Mouse (Mus musculus): Measurements from ENCODE around the gene Eya4.

Gene Eya4

GRCm38 (mm10) chr10:23156866-23157625 is 193.5 kb downstream of the Eya4 start:
- DNase-seq (ENCODE audit: low spot score) = no peak

- peak; percentile 16 for DNase-seq (ENCODE audit: low spot score)
These were observed 200.2 kb downstream of the Eya4 start for GRCm38 (mm10) chr10:23150401-23150800.

GRCm38 (mm10) chr10:23144616-23145015 is 206.0 kb downstream of the Eya4 start:
- DNase-seq (ENCODE audit: low spot score) = no peak

GRCm38 (mm10) chr10:23127947-23128346 is 222.6 kb downstream of the Eya4 start:
- no peak for DNase-seq (ENCODE audit: low spot score)

- no peak for DNase-seq (ENCODE audit: low spot score)
These were observed 223.4 kb downstream of the Eya4 start for GRCm38 (mm10) chr10:23127151-23127550.

GRCm38 (mm10) chr10:23126529-23126928 is 224.1 kb downstream of the Eya4 start:
- DNase-seq (ENCODE audit: low spot score) = no peak

GRCm38 (mm10) chr10:23120437-23120836 is 230.1 kb downstream of the Eya4 start:
- no peak for DNase-seq (ENCODE audit: low spot score)

- peak; percentile 66 for DNase-seq (ENCODE audit: low spot score)
These were observed 233.7 kb downstream of the Eya4 start for GRCm38 (mm10) chr10:23116786-23117410.

GRCm38 (mm10) chr10:23116063-23116462 is 234.5 kb downstream of the Eya4 start:
- peak; percentile 18 for DNase-seq (ENCODE audit: low spot score)

GRCm38 (mm10) chr10:23115321-23115720 is 235.3 kb downstream of the Eya4 start:
- DNase-seq (ENCODE audit: low spot score) = peak; percentile 7

GRCm38 (mm10) chr10:23108122-23108521 is 242.5 kb downstream of the Eya4 start:
- DNase-seq (ENCODE audit: low spot score) = no peak

GRCm38 (mm10) chr10:23092517-23092916 is 258.1 kb downstream of the Eya4 start:
- DNase-seq (ENCODE audit: low spot score) = no peak

GRCm38 (mm10) chr10:23091552-23091951 is 259.0 kb downstream of the Eya4 start:
- DNase-seq (ENCODE audit: low spot score) = no peak

GRCm38 (mm10) chr10:23090323-23090722 is 260.3 kb downstream of the Eya4 start:
- DNase-seq (ENCODE audit: low spot score) = no peak

GRCm38 (mm10) chr10:23089271-23089670 is 261.3 kb downstream of the Eya4 start:
- no peak for DNase-seq (ENCODE audit: low spot score)

- no peak for DNase-seq (ENCODE audit: low spot score)
These were observed 261.8 kb downstream of the Eya4 start for GRCm38 (mm10) chr10:23088764-23089163.

- peak; percentile 25 for DNase-seq (ENCODE audit: low spot score)
These were observed 264.0 kb downstream of the Eya4 start for GRCm38 (mm10) chr10:23086352-23087215.

- DNase-seq (ENCODE audit: low spot score) = no peak
These were observed 269.1 kb downstream of the Eya4 start for GRCm38 (mm10) chr10:23081548-23081828.

GRCm38 (mm10) chr10:23080749-23081547 is 269.6 kb downstream of the Eya4 start:
- DNase-seq (ENCODE audit: low spot score) = peak; percentile 53

GRCm38 (mm10) chr10:23076691-23077385 is 273.7 kb downstream of the Eya4 start:
- DNase-seq (ENCODE audit: low spot score) = peak; percentile 9

GRCm38 (mm10) chr10:23073431-23073830 is 277.2 kb downstream of the Eya4 start:
- no peak for DNase-seq (ENCODE audit: low spot score)

Data from c-Kit-positive CD71-positive TER-119-positive erythroid progenitor cells, embryonic 14.5 days (primary cell).